Mouse (Mus musculus) heart, embryonic 14.5 days (tissue): ENCODE data around the gene Zbtb7a. TPM values are rescaled to one million over a fixed set of nuclear protein-coding genes. Genes with fewer than 3 reads are reported as not detected.

ENCODE experiments used
- ATAC-seq: fragments of 200-750 bp; cut with Nextera tagmentation; 2 replicates; pipeline ENCODE4 v1.8.0; 2017; ENCODE audit warnings: low read depth, moderate TSS enrichment; ENCODE audit not compliant: insufficient number of reproducible peaks, insufficient read depth, low FRiP score
- H3K27ac ChIP-seq, 2 experiments: fragments of 200-500 bp in 1 of 2; fragments of 300-500 bp in 1 of 2; sonication (generic) in 1 of 2; replicated peaks in 1 of 2; 2 replicates each; pipeline ENCODE4 v1.5.1; 2012 to 2014; ENCODE audit warnings: low read depth in 2 of 2, low read length in 2 of 2, control low read depth in 1 of 2, mild to moderate bottlenecking in 1 of 2, mixed read lengths in 1 of 2; ENCODE audit not compliant: control insufficient read depth in 1 of 2, insufficient read depth in 1 of 2
- H3K27me3 ChIP-seq: fragments of 300-500 bp; sonication (generic); 2 replicates; pipeline ENCODE4 v1.6.1; 2014; ENCODE audit warnings: mild to moderate bottlenecking, low read length, control low read depth; ENCODE audit not compliant: control insufficient read depth, insufficient read depth
- H3K36me3 ChIP-seq: fragments of 300-500 bp; sonication (generic); 2 replicates; pipeline ENCODE4 v1.6.1; 2014; ENCODE audit warnings: mild to moderate bottlenecking, control low read depth, low read length, mixed read lengths; ENCODE audit not compliant: control insufficient read depth, insufficient read depth
- H3K4me1 ChIP-seq, 2 experiments: fragments of 200-500 bp in 1 of 2; fragments of 300-500 bp in 1 of 2; sonication (generic) in 1 of 2; 2 replicates each; pipeline ENCODE4 v1.6.1; 2012 to 2014; ENCODE audit warnings: low read length in 2 of 2, control low read depth in 1 of 2, mixed read lengths in 1 of 2; ENCODE audit not compliant: control insufficient read depth in 2 of 2, insufficient read depth in 2 of 2
- H3K4me2 ChIP-seq: fragments of 300-500 bp; sonication (generic); 2 replicates; pipeline ENCODE4 v1.6.1; 2014; ENCODE audit warnings: mild to moderate bottlenecking, low read length
- H3K4me3 ChIP-seq, 2 experiments: fragments of 200-500 bp in 1 of 2; fragments of 300-500 bp in 1 of 2; sonication (generic) in 1 of 2; 2 replicates each; pipeline ENCODE4 v1.5.1; 2012 to 2014; ENCODE audit warnings: low read length in 2 of 2, mild to moderate bottlenecking in 2 of 2, control low read depth in 1 of 2, low read depth in 1 of 2, moderate library complexity in 1 of 2; ENCODE audit not compliant: control insufficient read depth in 1 of 2, insufficient read depth in 1 of 2
- H3K9ac ChIP-seq: fragments of 300-500 bp; sonication (generic); 2 replicates; pipeline ENCODE4 v1.6.1; 2014; ENCODE audit warnings: mild to moderate bottlenecking, low read length
- H3K9me3 ChIP-seq: fragments of 300-500 bp; sonication (generic); 2 replicates; pipeline ENCODE4 v1.6.1; 2016; ENCODE audit warnings: low read length, control low read depth; ENCODE audit not compliant: control insufficient read depth
- WGBS: fragments of 180-500 bp; shearing (Covaris S2); extraction: QIAGEN DNeasy Blood & Tissue Kit; methylation state at CpG from one replicate; pipeline ENCODE4 v1.1.7; 2014; 5-methylcytosine and 5-hydroxymethylcytosine counted together
- polyA plus RNA-seq: library from polyadenylated mRNA; unstranded; fragments of >200 nt; fragmentation: Nextera tagmentation; extraction: Ambion mirVana; gene quantifications from 2 replicates; pipeline ENCODE4 v1.2.1, GENCODE M21; 2014

Zbtb7a gene
- polyA plus RNA-seq, 1 experiment from 2014 or later, result 16.8 TPM

DNA sequence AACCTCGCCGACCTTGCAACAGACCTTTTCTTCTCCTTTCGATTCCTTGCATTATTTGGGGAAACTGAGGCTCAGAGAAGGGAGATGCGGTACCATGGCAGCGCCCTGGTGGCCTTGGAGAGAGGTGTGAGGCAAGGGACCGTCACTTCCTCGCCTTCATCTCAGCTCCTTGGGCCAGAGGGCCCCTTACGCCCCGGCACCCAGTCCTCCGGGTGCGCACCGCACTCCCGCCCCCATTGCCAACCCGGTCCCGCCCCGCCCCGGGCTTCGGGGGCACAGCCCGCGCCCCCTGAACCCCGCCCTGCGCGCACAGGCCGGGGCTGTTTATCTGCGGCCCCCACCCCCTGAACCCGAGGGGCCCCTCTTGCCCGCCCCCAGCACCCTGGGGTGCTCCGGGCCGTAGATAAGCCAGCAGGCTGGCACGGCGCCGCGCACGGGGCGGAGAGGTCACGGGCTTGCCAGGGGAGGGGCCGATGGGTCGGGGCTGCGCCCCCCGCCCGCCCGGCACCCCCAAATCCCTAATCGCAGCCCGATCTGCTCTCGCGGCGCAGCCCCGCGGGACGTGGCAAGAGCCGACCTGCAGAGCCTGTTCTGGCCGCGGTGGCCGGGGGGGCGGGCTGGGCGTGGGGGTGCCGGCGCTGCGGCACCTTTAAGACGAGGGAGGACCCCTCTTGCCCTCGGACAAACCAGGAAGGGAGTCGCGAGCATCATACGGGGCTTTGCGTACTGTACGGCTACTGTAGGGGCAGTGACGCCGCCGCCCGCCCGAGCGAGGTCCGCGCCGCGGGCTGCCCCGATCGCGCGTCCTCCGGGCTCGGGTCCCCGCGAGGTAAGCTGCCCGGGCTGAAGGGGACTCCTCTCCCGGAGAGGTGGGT lies 1.0 kb downstream of the Zbtb7a start:
- Histone ChIP-seq H3K27me3 (peaks cover 5% of the 10 kb centered on the region), H3K4me3 (peak overlapping the region; percentile 94 to 97), H3K27ac (peak overlapping the region; percentile 98 to 99), H3K4me1 (peaks cover 26 to 39% of the 10 kb centered on the region in 2 experiments), H3K9me3 (no peaks in the 10 kb centered on the region), H3K9ac (peak overlapping the region; percentile 99), H3K36me3 (no peaks in the 10 kb centered on the region), H3K4me2 (peak overlapping the region; percentile 99)
- ATAC-seq, result peak; percentile 20
- WGBS, result under 1% methylated on average over 60 of the region's 86 CpGs

GRCm38 (mm10) chr10:81136706-81137231 lies 1.7 kb downstream of the Zbtb7a start:
- ATAC-seq, result peak; percentile 13; the same call in 1 of the 2 replicates
- Histone ChIP-seq H3K27ac (peak overlapping the region; percentile 98 to 99), H3K36me3 (0 out of 2 replicates have a peak, but pooled peaks cover 3% of the 10 kb centered on the region), H3K9me3 (no peaks in the 10 kb centered on the region), H3K9ac (peak overlapping the region; percentile 99), H3K4me3 (peak overlapping the region; percentile 94 to 97), H3K4me2 (peak overlapping the region; percentile 99), H3K27me3 (peaks cover 5% of the 10 kb centered on the region), H3K4me1 (peaks cover 31 to 46% of the 10 kb centered on the region in 2 experiments)
- under 1% methylated on average over 43 of the region's 50 CpGs for WGBS

- WGBS, result under 1% methylated on average over 77 of the region's 89 CpGs
- Histone ChIP-seq H3K4me1 (peaks cover 36 to 54% of the 10 kb centered on the region in 2 experiments), H3K9me3 (no peaks in the 10 kb centered on the region), H3K4me2 (peak overlapping the region; percentile 99), H3K9ac (peak overlapping the region; percentile 99), H3K36me3 (0 out of 2 replicates have a peak, but pooled peaks cover 6% of the 10 kb centered on the region), H3K4me3 (peak overlapping the region; percentile 94 to 97), H3K27me3 (peaks cover 5% of the 10 kb centered on the region), H3K27ac (peak overlapping the region; percentile 88 to 99)
- ATAC-seq, result peak; percentile 85
These were observed 2.5 kb downstream of the Zbtb7a start for GRCm38 (mm10) chr10:81137252-81138130.

DNA sequence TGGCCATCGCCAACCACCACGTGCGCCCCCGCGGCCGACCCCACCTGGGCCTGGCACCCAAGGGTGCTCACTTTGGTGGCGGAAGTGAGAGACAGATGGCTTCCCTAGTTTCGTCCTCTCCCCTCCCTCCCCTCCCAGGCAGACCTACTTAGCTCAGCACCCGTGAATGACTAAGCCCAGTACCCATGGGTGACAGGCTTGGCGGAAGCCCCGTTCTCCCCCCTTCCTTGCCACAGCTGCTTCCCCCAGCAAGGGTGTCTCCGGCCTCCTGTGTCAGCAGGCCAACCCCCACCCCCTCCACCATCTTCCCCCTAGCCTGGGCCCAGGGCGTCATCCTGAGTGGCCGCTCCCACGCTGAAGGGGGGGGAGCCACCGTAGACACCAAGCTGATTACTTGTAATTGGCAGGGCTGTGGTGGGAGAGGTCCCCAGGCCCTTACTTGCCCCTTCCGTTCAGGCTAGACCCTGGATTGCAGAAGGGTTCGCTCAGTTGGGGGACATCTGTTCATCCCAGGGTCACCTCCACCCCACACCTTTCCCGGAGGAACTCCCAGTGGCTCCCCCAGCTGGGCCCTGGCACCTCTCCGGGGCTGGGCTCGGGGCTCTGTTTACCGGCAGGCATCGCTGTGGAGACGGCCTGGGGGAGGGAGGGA lies 3.2 kb downstream of the Zbtb7a start:
- Histone ChIP-seq H3K9ac (peak overlapping the region; percentile 90), H3K9me3 (no peaks in the 10 kb centered on the region), H3K4me2 (peak overlapping the region; percentile 94), H3K4me1 (peaks cover 38 to 61% of the 10 kb centered on the region in 2 experiments), H3K36me3 (0 out of 2 replicates have a peak, but pooled peaks cover 6% of the 10 kb centered on the region), H3K4me3 (peak overlapping the region; percentile 80 to 97), H3K27ac (peak overlapping the region; percentile 88 to 94), H3K27me3 (peaks cover 5% of the 10 kb centered on the region)
- no peak for ATAC-seq
- WGBS, result under 1% methylated on average over 20 of the region's 24 CpGs

GRCm38 (mm10) chr10:81138821-81139528 lies 4.0 kb downstream of the Zbtb7a start:
- Histone ChIP-seq H3K9ac (peak overlapping the region; percentile 90), H3K4me2 (peak overlapping the region; percentile 94), H3K4me1 (peaks cover 38 to 62% of the 10 kb centered on the region in 2 experiments), H3K4me3 (peak overlapping the region; percentile 80 to 97), H3K27ac (peak overlapping the region; percentile 58 to 94), H3K36me3 (peaks cover 12% of the 10 kb centered on the region), H3K27me3 (peaks cover 4% of the 10 kb centered on the region), H3K9me3 (no peaks in the 10 kb centered on the region)
- ATAC-seq, result no peak
- 52% methylated on average over 11 of the region's 11 CpGs for WGBS

DNA sequence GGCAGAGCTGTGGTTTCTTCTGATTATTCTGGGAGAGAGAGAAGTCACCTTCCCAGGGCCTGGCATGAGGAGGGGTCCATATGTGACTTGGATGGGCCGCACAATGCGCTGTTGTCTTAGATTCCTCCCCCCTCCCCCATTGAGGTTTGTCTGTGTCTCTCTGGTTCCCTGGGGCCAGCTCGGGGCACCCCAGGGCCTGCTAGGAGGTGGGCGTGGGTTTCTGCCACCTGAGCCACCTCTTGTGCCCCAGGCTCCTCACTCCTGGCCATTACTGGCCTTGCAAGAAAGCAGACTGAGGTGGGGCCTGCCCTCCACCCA lies 4.5 kb downstream of the Zbtb7a start:
- Histone ChIP-seq H3K4me3 (peak overlapping the region in 1 of 2 experiments; percentile 80; a peak in 1 of 4 replicates), H3K27ac (peak overlapping the region in 1 of 2 experiments; percentile 94; a peak in 1 of 4 replicates), H3K4me1 (peaks cover 36 to 59% of the 10 kb centered on the region in 2 experiments), H3K36me3 (peaks cover 18% of the 10 kb centered on the region), H3K27me3 (no peaks in the 10 kb centered on the region), H3K9ac (peak overlapping the region; percentile 90; the same call in 1 of the 2 replicates), H3K4me2 (peak overlapping the region; percentile 94), H3K9me3 (no peaks in the 10 kb centered on the region)
- WGBS, result 59% methylated on average over 4 of the region's 4 CpGs
- no peak for ATAC-seq
